Mouse (Mus musculus): ENCODE measurements around the gene Prl7d1. TPM values are rescaled to one million over a fixed set of nuclear protein-coding genes. Genes with fewer than 3 reads are reported as not detected.
"Not testable (repeated sequence)": the region's sequence is repeated elsewhere in the genome, so short reads cannot be mapped to it uniquely, and the experiment has no call there.

Gene Prl7d1
- not detected for total RNA-seq (2021)
- long read RNA-seq, experiment 1 = 0 reads
- long read RNA-seq, experiment 2 = 0 reads

- intact Hi-C loops (cut with DNase I) = no loop called here
- no peak for DNase-seq
These were observed at the start of gene Prl7d1 for GRCm38 (mm10) chr13:27716636-27717035. Gene Prl7d1, minus strand, starts transcription at chr13:27716736.

- intact Hi-C loops (cut with DNase I) = no loop called here
- no peak for DNase-seq
These were observed 18.1 kb upstream of the Prl7d1 start for GRCm38 (mm10) chr13:27734512-27735186.

- intact Hi-C loops (cut with DNase I); DNase-seq: not testable (repeated sequence)
These were observed 13.9 kb upstream of the Prl7d1 start for GRCm38 (mm10) chr13:27730286-27730959.

GRCm38 (mm10) chr13:27725057-27725456 is 8.5 kb upstream of the Prl7d1 start:
- intact Hi-C loops (cut with DNase I) = not testable (repeated sequence)

GRCm38 (mm10) chr13:27706521-27706920 is 10.0 kb downstream of the Prl7d1 start:
- DNase-seq = no peak

More at GRCm38 (mm10) chr13:27725057-27725456, 8.5 kb upstream of the Prl7d1 start:
- not testable (repeated sequence) for DNase-seq

GRCm38 (mm10) chr13:27667936-27668335 is 48.6 kb downstream of the Prl7d1 start, which contains the start of gene Prl7a2:
Gene Prl7a2, minus strand, starts transcription at chr13:27668036.
- intact Hi-C loops (cut with DNase I) = no loop called here
- DNase-seq = no peak

More at GRCm38 (mm10) chr13:27706521-27706920, 10.0 kb downstream of the Prl7d1 start:
- intact Hi-C loops (cut with DNase I) = no loop called here

- intact Hi-C loops (cut with DNase I) = no loop called here
- DNase-seq = no peak
These were observed 55.8 kb downstream of the Prl7d1 start for GRCm38 (mm10) chr13:27660747-27661146.

Other genes with a start within 250 kb of the Prl7d1 start
- gene Prl8a8, start 203.5 kb downstream of the Prl7d1 start, total RNA-seq (2021) = not detected
- gene Prl8a9, start 152.1 kb downstream of the Prl7d1 start, total RNA-seq (2021) = not detected
- gene Prl8a1, start 134.6 kb downstream of the Prl7d1 start, total RNA-seq (2021) = not detected
- not detected for gene Prl7b1, start 106.2 kb downstream of the Prl7d1 start, total RNA-seq (2021)
- not detected for gene Prl7a1, start 74.2 kb downstream of the Prl7d1 start, total RNA-seq (2021)
- not detected for gene Prl7a2, start 48.7 kb downstream of the Prl7d1 start, total RNA-seq (2021)
- gene Prl7c1, start 64.1 kb upstream of the Prl7d1 start, total RNA-seq (2021) = not detected
- not detected for gene Prl2a1, start 84.9 kb upstream of the Prl7d1 start, total RNA-seq (2021)
- gene Prl2c1, start 132.6 kb upstream of the Prl7d1 start, total RNA-seq (2021) = not detected

Data from gastrocnemius, postnatal 36 days (tissue).